Mouse (Mus musculus) common myeloid progenitor, adult 5-6 weeks (primary cell): ENCODE data around the gene Usp40. TPM values are rescaled to one million over a fixed set of nuclear protein-coding genes. Genes with fewer than 3 reads are reported as not detected.
"Not testable (repeated sequence)": the region's sequence is repeated elsewhere in the genome, so short reads cannot be mapped to it uniquely, and the experiment has no call there.

Experiments used
- ATAC-seq: replicated peaks from 2 replicates; pipeline ENCODE4 v1.8.0; 2016; ENCODE audit warnings: low read depth, mild to moderate bottlenecking, moderate TSS enrichment, inconsistent platforms; ENCODE audit not compliant: poor library complexity, severe bottlenecking
- total RNA-seq: library from RNA; stranded (forward); fragments of 200-1000, 187-1606 nt; gene quantifications from 2 replicates; pipeline ENCODE4 v1.2.3, GENCODE M21; 2017

The Usp40 gene
- total RNA-seq = 15.7 and 27.8 TPM in 2 replicates

DNA sequence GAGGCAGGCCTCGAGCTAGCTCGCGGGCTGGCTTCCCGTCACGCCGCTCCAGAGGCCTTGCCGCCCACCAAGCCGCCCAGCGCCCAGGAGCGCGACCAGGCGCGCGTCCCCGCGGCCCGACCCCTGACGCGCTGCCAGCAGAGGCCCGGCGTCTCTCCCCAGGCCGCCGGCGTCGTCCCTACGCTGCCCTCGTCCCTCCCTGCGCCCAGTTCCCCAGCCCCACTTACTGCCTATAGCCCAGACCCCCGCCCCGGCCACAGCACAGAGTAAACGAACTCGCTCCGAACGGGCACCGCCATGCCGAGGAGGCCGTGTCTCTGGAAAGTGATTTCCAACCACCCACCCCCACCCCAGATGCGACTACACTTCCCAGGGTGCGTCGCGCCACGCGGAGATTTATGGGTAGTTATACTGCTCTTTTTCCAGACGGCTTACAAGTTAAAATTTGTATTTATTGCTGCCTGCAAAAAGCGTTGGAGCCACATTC is at the start of gene Usp40:
Gene Usp40, minus strand, starts transcription at position 341 of the 487 bp plus-strand sequence.
- peak; percentile 93 for ATAC-seq

DNA sequence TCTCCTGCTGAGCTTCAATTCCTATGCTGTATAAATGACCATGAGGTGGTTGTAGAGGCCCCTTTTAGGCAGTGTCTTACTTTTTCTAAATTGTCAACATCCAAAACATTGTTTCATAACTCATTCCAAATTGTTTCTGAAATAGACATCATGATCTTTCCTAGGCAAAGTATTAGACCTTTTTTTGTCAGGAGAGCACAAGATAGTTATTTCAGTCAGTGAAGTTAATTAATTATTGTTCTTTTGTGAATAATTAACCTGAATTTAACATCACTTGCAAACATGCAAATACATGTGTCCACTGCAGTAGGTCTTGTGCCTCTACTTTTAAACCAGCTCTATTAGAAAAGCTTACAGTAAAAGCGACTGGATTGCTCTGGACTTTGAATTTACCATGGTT is 46.7 kb upstream of the Usp40 start, which contains the start of gene Ugt1a10:
Gene Ugt1a10, plus strand, starts transcription at position 301 of the 400 bp plus-strand sequence.
- no peak for ATAC-seq

DNA sequence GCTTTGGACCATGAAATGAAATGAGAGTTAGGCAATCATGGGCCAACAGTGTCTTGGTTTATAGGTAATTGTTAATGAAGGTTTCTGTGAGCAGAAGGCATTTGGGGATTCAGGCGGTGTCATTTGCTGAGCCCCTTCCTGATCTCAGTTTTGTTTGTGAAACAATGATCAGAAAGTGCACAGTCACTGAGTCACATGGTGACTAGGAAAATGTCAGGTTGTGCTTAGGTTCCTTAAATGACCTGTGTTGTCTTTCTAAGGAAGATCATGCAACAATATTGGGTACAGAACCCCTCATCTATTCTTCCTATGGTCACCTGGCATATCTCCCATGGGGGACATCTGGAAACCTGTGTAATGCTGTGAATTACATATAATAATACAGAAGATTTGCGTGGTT is 39.1 kb upstream of the Usp40 start:
- 0 out of 2 replicates have a peak, but pooled peaks have one; percentile 20 for ATAC-seq

DNA sequence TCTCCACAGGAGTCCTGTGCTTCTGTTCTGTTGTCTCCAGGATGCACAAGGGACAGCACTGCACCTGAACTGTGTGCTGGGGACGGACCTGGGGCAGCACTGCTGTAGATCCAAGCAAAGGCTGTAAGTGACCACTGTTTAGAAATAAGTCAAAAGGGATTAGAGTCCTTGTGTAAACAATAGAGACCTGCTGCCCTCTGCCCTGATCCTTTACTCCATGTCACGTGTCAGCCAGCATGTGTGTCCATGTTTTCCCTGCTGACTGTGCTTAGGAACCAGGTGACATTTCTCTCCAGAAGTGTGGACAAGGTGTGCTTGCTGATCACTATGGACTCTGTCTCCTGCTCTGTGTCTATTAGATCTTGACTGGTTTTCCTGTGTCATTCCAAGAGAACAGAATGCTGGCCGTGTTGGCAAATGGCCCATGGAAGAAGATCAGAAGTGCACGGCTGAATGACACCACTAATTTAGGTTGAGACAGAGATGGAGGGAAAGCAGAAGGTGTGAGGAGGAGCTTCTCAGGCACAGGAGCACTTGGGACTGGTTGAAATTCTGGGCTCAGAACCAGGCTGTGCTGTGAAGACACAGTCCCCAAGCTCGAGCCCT is 36.6 kb upstream of the Usp40 start:
- not testable (repeated sequence) for ATAC-seq

DNA sequence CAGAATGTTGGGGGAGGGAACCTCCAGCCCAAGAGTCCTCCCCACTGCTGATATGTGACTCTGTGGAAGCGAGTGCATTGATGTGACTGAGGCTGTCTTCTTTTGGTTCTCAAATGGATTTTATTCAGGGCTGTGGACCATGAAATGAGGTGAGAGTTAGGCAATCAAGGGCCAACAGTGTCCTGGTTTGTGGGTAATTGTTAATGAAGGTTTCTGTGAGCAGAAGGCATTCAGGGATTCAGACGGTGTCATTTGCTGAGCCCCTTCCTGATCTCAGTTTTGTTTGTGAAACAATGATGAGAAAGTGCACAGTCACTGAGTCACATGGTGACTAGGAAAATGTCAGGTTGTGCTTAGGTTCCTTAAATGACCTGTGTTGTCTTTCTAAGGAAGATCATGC is 34.7 kb upstream of the Usp40 start:
- ATAC-seq = 0 out of 2 replicates have a peak, but pooled peaks have one; percentile 20

DNA sequence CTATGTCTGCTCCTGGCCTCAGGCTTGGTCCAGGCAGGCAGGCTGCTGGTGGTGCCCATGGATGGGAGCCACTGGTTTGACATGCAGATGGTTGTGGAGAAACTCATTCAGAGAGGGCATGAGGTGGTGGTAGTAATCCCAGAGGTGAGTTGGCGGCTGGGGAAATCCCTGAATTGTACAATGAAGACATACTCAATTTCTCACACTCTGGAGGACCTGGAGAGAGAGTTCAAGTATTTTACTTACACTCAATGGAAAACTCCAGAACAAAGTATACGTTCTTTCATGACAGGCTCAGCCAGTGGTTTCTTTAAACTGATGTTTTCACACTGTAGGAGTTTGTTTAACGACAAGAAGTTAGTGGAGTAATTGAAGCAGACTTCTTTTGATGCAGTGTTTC is 16.9 kb upstream of the Usp40 start:
- ATAC-seq = not testable (repeated sequence)

DNA sequence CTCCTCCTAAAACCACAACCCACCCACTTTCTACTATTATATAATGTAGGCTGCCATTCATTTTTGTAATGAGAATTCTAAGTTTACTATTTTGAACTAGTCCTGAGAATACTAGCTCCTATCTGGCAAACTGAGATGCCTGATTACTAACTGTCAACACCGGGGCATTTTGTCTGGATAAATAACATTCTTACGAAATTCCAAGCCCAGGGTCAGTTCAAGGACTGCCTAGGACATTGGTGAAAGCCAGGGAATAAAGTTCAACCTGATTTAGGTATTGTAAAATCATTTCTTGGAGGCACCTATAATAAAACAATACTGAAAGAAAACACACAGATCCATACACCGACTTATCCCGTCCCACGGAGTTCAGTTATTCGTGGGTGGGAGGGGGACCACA is 7.0 kb upstream of the Usp40 start:
- ATAC-seq = no peak

DNA sequence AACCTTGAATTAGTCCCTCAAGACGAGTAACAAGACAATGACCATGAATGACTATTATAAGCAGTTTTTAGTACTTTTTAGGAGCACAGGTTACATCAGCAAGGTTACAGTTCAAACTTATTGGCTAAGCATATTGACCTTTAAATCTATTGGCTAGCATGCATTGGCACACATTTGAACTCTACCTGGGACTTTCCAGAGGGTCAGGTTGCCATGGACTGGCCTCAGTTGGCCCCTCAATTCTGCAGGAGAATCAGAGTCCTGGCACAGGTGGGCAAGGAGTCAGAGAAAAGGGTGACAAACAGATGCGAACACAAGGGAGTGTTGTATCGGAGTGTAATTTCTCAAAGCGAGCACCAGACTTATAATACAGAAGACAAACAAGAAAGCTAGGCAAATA is 6.3 kb upstream of the Usp40 start:
- ATAC-seq = no peak

DNA sequence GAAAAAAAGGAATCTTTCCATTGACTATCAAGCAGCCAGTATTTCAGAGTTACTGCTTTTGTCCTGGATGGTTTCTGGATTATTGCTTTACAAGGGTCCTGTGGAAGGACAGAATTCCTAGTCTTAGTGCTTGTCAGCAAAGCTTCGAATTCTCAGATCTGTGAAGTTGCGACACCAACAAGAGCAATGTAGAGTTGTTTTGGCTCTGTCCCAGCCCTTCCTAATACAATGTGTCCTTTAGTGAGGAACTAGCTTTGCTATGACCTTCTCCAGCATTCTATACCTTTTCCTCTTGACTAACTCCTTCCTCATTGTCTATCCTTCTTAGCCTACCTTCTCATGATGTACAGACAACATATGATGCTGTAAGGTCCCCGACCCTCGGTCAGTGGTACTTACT is 5.8 kb upstream of the Usp40 start:
- no peak for ATAC-seq

DNA sequence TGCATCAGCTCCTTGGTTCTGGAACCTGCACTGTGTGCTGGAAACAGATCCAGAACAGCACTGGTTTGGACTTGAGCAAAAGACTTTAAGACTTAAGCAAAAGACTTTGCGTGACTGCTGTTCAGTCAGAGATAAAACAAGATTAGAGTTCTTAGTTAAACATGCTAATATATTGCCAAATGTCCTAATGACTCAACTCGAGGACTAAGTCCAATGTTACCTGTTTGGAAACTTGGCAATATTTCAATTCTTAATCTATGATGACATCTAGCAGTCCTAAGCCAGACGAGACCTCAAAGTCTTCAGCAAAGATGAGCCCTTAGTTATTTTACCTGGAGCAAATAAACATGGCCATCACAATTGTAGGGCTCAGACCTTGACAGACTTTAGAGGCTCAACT is 5.4 kb upstream of the Usp40 start:
- no peak for ATAC-seq

DNA sequence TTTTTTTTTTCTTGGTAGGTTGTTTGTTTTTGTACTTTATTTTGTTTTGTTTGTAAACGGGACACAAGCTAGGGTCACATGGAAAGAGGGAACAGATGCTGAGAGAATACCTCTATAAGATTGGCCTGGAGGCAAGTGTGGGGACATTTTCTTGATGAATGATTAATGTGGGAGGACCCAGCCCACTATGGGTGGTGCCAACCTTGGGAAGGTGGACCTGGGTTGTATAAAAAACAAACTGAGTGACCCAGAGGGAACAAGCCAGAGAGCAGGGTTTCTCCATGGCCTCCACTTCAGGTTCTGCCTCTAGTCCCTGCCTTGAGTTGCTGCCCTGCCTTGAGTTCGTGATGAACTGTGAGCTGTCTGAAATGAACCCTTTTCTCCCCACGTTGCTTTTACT is 1.2 kb upstream of the Usp40 start:
- ATAC-seq = no peak

DNA sequence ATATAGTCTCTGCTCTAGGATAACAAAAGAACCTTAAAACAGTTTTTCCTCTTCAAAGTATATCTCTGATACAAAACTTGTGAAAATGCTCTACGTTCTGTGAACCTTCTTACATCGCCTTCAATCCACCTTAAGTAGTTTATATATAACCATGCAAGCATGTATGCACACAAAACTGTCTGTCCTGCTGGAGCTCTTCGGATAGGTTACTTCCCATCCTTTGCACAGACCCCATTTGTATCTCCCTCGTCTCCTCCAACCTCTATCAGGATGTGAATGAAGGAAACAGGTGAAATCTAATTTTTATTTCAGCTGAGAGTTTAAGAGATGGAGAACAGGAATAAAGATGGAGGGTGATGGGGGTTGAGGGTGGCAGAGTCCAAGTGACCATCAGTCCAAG is 384 bp upstream of the Usp40 start:
- no peak for ATAC-seq

DNA sequence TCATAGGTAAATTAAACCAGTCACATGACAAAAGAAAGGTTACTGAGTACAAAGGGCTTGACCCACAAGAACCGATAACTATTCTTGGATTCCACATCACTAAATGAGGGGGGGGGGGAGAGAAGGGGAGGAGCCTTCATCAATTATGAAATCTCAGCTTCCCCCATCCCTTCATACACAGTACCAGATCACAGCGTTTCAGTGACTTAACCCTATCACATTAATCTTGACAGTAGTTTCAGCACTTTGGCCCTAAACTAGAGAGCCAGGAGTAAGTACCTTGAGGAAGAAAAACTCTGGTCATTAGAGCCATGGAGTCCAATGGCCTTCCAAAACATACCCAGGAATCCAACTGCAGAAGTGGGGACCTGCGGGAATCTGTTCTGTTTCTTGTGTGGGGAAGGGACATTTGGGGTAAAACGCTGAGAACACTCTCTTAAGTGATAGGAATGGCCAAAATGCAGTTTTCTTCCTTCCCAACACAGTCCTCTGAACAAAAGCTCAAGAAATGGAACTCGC is 600 bp downstream of the Usp40 start:
- no peak for ATAC-seq

DNA sequence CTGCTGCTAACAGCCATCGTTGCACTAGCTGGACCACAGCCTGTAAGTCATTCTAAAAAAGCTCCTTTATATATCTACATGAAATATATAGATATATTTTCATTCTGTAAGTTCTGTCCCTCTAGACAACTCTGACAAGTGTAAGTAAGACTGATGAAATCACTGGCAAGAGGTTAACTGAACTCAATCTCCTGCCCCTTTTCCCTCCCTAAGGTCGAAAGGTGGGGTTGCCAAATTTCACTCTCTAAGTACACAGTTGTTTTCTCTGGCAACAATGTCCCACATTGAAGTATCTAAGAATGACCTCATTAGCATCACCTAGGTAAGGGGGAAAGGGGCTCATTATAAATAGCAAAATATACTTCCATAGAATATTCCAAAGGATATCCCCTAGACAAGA is 15.6 kb downstream of the Usp40 start:
- no peak for ATAC-seq

DNA sequence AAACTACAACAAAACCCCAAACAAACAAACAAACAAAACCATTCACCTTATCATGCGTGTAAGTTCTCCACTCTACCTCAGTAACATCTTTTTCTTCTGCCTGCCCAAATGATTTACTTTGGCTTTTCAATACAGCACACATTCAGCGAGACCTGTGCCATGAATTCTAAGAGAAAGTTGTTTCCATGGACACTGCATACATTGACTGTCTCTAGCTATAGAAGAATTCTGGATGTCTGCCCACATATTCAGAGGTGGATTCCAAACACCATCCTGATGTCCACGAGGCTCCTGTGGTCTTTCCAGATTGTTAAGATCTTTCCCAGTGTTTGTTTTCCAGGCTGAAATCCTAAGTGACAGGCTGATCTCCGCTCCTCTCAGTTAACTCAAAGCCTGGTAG is 26.1 kb downstream of the Usp40 start:
- ATAC-seq = no peak

DNA sequence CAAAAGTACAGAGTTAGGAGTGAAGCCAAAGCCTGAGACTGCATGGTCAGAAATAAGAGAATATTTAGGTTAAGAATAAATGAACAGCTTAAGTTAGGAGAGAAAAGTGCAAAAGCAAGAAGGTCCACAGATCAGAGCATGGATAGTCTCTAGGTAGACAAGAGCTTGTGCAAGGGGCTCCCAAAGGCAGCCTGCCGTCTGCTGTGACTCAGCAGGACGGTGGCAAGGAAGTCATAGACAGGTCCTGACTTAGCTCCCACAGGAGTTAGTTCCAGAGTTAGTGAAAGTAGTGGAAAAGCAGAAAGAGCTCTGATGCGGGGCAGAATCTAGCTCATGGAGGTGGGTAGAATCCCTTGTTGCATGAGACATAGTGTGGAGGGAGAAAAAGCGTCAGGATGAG is 38.0 kb downstream of the Usp40 start:
- ATAC-seq = no peak

DNA sequence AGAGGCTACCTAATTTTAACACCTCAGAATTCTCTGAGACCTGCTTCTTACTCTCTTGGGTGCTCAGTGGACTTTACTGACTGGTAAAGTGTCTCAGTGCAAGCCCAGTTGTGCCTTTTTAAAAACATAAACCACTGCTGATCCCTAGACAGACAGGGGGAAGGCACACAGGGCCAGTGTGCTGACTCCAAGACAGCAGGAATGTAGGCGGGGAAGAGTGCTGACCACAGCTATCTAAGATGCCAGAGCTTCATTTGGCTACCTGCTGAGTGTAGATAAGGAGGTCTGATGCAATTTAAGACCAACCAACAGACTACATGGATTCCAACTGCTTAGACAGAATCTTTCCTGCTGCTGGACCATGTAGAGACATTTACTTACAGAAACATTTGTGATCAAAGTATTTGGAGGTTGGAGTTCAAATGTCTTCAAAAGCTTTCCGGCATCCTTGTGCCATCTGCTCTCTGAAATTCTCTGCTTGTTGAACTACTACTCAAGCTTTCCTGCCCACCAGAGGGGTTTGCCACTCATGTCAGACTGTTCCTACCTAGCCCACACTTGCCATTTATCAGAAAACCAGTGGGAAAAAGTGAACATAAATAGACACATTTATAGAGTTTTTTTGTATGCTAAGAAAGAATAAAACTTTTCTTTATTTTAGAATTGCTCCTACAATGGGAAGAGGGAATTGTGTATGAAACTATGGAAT is 46.7 kb downstream of the Usp40 start:
- peak; percentile 91 for ATAC-seq

DNA sequence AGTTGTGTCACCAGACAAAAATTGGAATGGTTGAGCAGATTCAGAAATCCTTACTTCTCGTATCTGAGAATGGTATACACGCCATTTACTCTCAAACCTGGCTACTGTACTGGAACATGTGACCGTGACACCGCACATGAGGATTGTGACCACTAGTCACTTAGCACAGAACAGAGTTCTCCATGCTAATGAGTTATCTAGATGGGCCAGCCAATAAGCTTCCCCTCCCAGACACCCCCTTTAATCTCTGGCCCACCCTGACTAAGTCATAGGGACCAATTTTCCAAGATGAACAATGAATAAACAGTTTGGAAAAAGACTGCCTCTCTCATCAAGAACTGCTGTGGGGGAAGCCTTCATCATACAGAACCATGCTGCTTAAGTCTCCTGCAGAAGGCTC is 47.6 kb downstream of the Usp40 start:
- no peak for ATAC-seq

DNA sequence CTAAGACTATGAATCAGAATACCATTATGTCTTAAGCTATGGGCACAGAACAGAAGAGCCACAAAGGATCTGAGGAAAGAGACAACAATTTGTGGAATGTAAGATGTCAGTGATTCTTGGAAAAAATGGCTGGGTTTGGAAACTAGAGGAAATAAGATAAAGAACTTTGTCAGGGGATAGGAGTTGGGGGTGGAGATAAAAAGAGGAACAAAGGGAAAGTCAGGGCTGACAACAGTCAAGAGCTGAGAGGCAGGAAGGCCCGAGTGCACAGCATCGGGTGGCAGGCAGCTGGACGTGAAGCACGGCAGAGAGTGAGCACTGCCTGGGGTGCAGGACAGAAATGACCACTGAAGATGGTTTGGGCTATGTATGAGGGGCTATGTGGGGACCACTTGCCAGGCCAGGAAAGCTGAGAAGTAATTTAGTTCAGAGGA is 48.3 kb downstream of the Usp40 start:
- ATAC-seq = peak; percentile 65

DNA sequence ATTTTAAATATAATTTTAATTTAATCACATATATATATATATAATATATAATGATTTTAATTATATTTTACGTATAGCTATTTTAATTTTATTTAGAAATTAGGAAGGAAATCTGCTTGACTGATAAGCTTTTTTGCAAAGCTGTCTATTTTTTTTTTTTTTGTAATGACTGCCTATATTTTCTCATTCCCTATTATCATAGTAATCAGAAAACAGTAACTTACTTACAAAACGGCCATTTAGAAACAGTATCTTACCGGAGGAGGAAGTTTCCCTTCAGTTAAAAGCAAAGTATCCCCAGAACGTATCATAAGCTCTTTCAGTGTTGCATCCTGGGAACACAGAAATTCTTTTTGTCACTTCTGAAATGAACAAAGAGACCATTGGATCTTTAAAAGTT is 48.8 kb downstream of the Usp40 start:
- ATAC-seq = no peak

DNA sequence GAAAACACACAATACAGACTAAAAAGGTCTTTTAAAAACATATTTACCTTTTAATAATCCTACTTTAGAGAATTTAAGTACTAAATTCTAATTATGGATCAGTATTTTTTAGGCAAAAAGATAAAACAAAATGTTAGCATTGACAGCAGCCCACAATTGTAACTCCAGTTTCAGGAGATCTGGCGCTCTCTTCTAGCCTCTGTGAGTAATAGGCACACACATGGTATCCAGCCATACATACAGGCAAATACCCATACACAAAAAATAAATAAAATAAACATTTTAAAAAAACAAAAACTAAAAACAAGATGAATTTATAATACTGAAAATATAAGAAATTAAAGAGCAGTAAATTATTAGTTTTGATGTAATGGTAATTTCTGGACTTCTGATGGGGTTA is 49.4 kb downstream of the Usp40 start:
- ATAC-seq = no peak
